22 mouse cellular contexts compared by ENCODE assay signal in the genomic region with DNA sequence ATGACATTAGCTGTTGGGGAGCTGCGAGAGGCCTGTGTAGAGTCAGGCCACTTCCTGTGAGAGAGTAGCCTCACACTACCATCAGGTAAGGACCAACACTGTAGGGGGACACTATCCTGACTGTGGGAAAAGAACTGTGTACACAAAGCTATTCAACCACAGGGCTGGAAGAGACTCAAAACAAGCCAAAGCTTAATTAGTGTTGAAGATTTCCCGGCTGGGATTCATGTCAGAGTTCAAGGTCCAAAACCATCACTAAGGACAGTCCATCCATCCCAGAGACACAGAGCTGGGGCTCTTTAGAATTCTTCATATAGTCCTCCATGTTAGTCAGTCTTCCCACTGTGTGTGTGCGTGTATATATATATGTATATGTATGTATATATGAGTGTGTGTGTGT.
DNase-seq lines count a peak whose midpoint lies in the region; ATAC-seq and TF ChIP-seq lines count a peak whose summit lies in the region.
"Had no signal": no experiment of that assay in that cellular context is flagged by ENCODE, and none has a peak within 500 bp of the region (broad histone marks: within the 10 kb centered on the region; RNA-seq: fewer than 3 reads in every experiment).

No protein-coding gene starts in this region.

- no peak overlapping the region for H3K4me3 ChIP-seq in liver, adult 2 months (ENCODE audit: insufficient read depth, low read depth, low read length)
- H3K4me3 ChIP-seq in liver, postnatal 0 days (ENCODE audit: low read depth, low read length) = no peak overlapping the region
- no peak overlapping the region for H3K4me3 ChIP-seq in kidney, embryonic 16.5 days (ENCODE audit: low read length)
- no peak overlapping the region for H3K4me3 ChIP-seq in left cerebral cortex, adult 2 months
- H3K4me3 ChIP-seq: embryonic facial prominence, embryonic 15.5 days; erythroblast, embryonic 14.5 days; forebrain, embryonic 10.5 days; gastrocnemius, adult 2 months; heart, embryonic 13.5 days; hindbrain, embryonic 12.5 days had no signal

- peak; percentile 6 for DNase-seq in liver, adult 2 months (ENCODE audit: extremely low read depth, low read depth, low spot score)
- no peak for DNase-seq in liver, postnatal 0 days
- peak; percentile 73 for DNase-seq in kidney, adult 9 months
- DNase-seq in ovary, postnatal 10 days (ENCODE audit: low spot score) = no peak
- DNase-seq in left cerebral cortex, adult 2 months (ENCODE audit: extremely low spot score in 1 of 2, low spot score in 2 of 2) = no peak
- DNase-seq in cerebellum, adult 9-10 months = no peak
- DNase-seq: adrenal gland, adult 2 months; adrenal gland, postnatal 25 days; cerebellum, adult 2 months; cerebellum, postnatal 14 days; embryo, embryonic 11 days; gastrocnemius, adult 2 months; gastrocnemius, postnatal 36 days; heart, adult 11 months; heart, postnatal 4 days had no signal

- no peak overlapping the region for H3K27ac ChIP-seq in liver, adult 2 months (replicated peaks; ENCODE audit: insufficient read depth, low read depth, low read length)
- no peak overlapping the region for H3K27ac ChIP-seq in liver, postnatal 0 days (ENCODE audit: low read depth)
- H3K27ac ChIP-seq in kidney, embryonic 16.5 days (ENCODE audit: low read length) = 0 out of 2 replicates have a peak overlapping the region, but pooled peaks have one; percentile 23
- H3K27ac ChIP-seq in left cerebral cortex, adult 2 months = no peak overlapping the region
- H3K27ac ChIP-seq: embryonic facial prominence, embryonic 15.5 days; forebrain, embryonic 10.5 days; gastrocnemius, adult 2 months; heart, embryonic 13.5 days; hindbrain, embryonic 12.5 days had no signal

- H3K79me2 ChIP-seq in liver, adult 2 months (ENCODE audit: control insufficient read depth, insufficient read depth, low read length) = no peaks in the 10 kb centered on the region

- H3K9me3 ChIP-seq in liver, postnatal 0 days (ENCODE audit: low read length) = no peaks in the 10 kb centered on the region
- H3K9me3 ChIP-seq in kidney, embryonic 16.5 days (ENCODE audit: low read length) = no peaks in the 10 kb centered on the region
- H3K9me3 ChIP-seq: embryonic facial prominence, embryonic 15.5 days; forebrain, embryonic 10.5 days; heart, embryonic 13.5 days; hindbrain, embryonic 12.5 days had no signal

- H3K4me2 ChIP-seq in liver, postnatal 0 days (ENCODE audit: low read depth, low read length) = no peak overlapping the region
- no peak overlapping the region for H3K4me2 ChIP-seq in kidney, embryonic 16.5 days (replicated peaks; ENCODE audit: low read depth, low read length)
- H3K4me2 ChIP-seq: embryonic facial prominence, embryonic 15.5 days; heart, embryonic 13.5 days; hindbrain, embryonic 12.5 days had no signal

- no peaks in the 10 kb centered on the region; the same call in 1 of the 2 replicates for H3K4me1 ChIP-seq in liver, adult 2 months (ENCODE audit: control insufficient read depth, insufficient read depth, low read length)
- no peaks in the 10 kb centered on the region for H3K4me1 ChIP-seq in liver, postnatal 0 days (ENCODE audit: insufficient read depth)
- peaks cover 5% of the 10 kb centered on the region for H3K4me1 ChIP-seq in kidney, embryonic 16.5 days (ENCODE audit: insufficient read depth, low read length)
- H3K4me1 ChIP-seq: embryonic facial prominence, embryonic 15.5 days; hindbrain, embryonic 12.5 days had no signal

- 61% methylated on average over 3 of the region's 3 CpGs for WGBS in liver, adult 2 months
- 74% methylated on average over 3 of the region's 3 CpGs for WGBS in liver, postnatal 0 days (ENCODE audit: insufficient replicate concordance)
- 60% methylated on average over 3 of the region's 3 CpGs for WGBS in kidney, embryonic 16.5 days

- intact Hi-C loops in left cerebral cortex, adult 2 months (cut with DNase I) = no loop called here

- no peak for TF ChIP-seq EP300 in liver, postnatal 0 days (IDR thresholded peaks at IDR 0.05; ENCODE audit: low read depth)

- TF ChIP-seq CTCF in liver, adult 2 months (IDR thresholded peaks at IDR 0.05; ENCODE audit: low read depth, low read length) = no peak
- TF ChIP-seq CTCF in liver, postnatal 0 days (IDR thresholded peaks at IDR 0.05; ENCODE audit: low read depth) = no peak
- no peak for TF ChIP-seq CTCF in left cerebral cortex, adult 2 months (IDR thresholded peaks at IDR 0.05)

- no peak overlapping the region for H3K9ac ChIP-seq in liver, adult 2 months (ENCODE audit: low read depth, low read length)
- no peak overlapping the region for H3K9ac ChIP-seq in liver, postnatal 0 days (replicated peaks)
- H3K9ac ChIP-seq in kidney, embryonic 16.5 days (replicated peaks; ENCODE audit: low read length) = no peak overlapping the region
- H3K9ac ChIP-seq: embryonic facial prominence, embryonic 15.5 days; heart, embryonic 13.5 days; hindbrain, embryonic 12.5 days had no signal

- TF ChIP-seq POLR2A in liver, adult 2 months (IDR thresholded peaks at IDR 0.05; ENCODE audit: extremely low read depth, insufficient read depth, low read length) = no peak

- ATAC-seq in liver, postnatal 0 days = no peak
- ATAC-seq in kidney, embryonic 16.5 days (ENCODE audit: low FRiP score, low TSS enrichment) = peak; percentile 62; the same call in 1 of the 2 replicates
- ATAC-seq: forebrain, embryonic 14.5 days had no signal

- no peaks in the 10 kb centered on the region for H3K36me3 ChIP-seq in liver, adult 2 months (ENCODE audit: control insufficient read depth, insufficient read depth, low read length)
- no peaks in the 10 kb centered on the region for H3K36me3 ChIP-seq in liver, postnatal 0 days (replicated peaks; ENCODE audit: insufficient read depth, low read length)
- no peaks in the 10 kb centered on the region for H3K36me3 ChIP-seq in kidney, embryonic 16.5 days (ENCODE audit: insufficient read depth, low read length)
- H3K36me3 ChIP-seq: embryonic facial prominence, embryonic 15.5 days; forebrain, embryonic 10.5 days; heart, embryonic 13.5 days; hindbrain, embryonic 12.5 days had no signal

- no peaks in the 10 kb centered on the region for H3K27me3 ChIP-seq in liver, adult 2 months (ENCODE audit: control insufficient read depth, insufficient read depth, low read length)
- H3K27me3 ChIP-seq in liver, postnatal 0 days (ENCODE audit: insufficient read depth, low read length) = no peaks in the 10 kb centered on the region
- H3K27me3 ChIP-seq in kidney, embryonic 16.5 days (ENCODE audit: insufficient read depth, low read length) = no peaks in the 10 kb centered on the region
- H3K27me3 ChIP-seq: embryonic facial prominence, embryonic 15.5 days; heart, embryonic 13.5 days; hindbrain, embryonic 12.5 days had no signal

Comparison
In these comparisons a context has a peak if more than half of its experiments do, and no peak if none do; other contexts are left out.
1. DNase-seq: peak in liver, adult 2 months (single experiment) and kidney, adult 9 months (single experiment); none in liver, postnatal 0 days (single experiment), ovary, postnatal 10 days (single experiment), left cerebral cortex, adult 2 months (0 of 2) and cerebellum, adult 9-10 months (single experiment).